Mouse (Mus musculus) 3134 (cell line): ENCODE measurements at regions not wholly inside any gene's neighbourhood (a gene's known extent, or its start where the extent isn't known, plus 50 kb on each side); places are given as distances from the start of the nearest gene placed in this dataset.
A peak's percentile ranks its signal among the peaks of the same experiment; 100 is the strongest.

Experiments used
- DNase-seq: peaks from one replicate; pipeline ENCODE4 v3.0.0-alpha.2; 2011; ENCODE audit warnings: low spot score; ENCODE audit not compliant: insufficient read length; ENCODE audit errors: extremely low read depth

DNA sequence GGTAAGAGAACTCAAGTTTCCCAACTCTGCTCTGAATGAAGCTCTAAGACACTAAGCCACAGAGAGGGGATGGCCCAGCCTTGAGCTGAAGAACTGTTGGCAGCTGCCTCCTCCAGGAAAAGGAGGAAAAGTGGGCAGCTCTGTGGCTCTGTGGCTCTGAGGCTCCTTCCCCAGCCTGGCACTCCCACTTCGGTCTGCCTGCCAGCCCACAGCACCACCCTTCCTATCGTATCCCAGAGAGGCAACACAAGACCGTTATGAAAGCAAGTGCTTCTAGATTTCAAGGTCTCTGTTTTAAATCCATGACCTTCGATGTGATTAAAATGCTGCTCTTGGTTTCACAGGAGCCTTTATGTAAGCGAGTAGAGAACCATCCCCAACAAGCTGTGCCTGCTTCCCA, 53.5 kb upstream of the Kcna5 start:
- no peak for DNase-seq

- no peak for DNase-seq
Observed at GRCm38 (mm10) chr6:126587476-126587875, 52.3 kb upstream of the Kcna5 start.

- peak; percentile 70 for DNase-seq
Observed at GRCm38 (mm10) chr6:126585813-126586212, 50.6 kb upstream of the Kcna5 start.
